Mouse (Mus musculus) erythroblast, embryonic 14.5 days (primary cell): Measurements from ENCODE around the gene Dpp4.

Experiments
- GATA1 ChIP-seq: IDR thresholded peaks from 2 replicates; pipeline ENCODE4 v1.6.1; 2012; ENCODE audit warnings: low read length, inconsistent platforms, mixed read lengths
- TAL1 ChIP-seq: IDR thresholded peaks from 3 replicates; pipeline ENCODE4 v1.6.1; 2012; ENCODE audit warnings: low read length, inconsistent platforms, mixed read lengths

GRCm38 (mm10) chr2:62368349-62369053 lies 43.5 kb downstream of the Dpp4 start:
- TF ChIP-seq TAL1, result no peak
- TF ChIP-seq GATA1, result no peak
